Mouse (Mus musculus) kidney, postnatal 10 days (tissue): Measurements from ENCODE around the gene 9130023H24Rik.

Experiments
- DNase-seq: peaks from one replicate; pipeline ENCODE4 v3.0.0; 2021; ENCODE audit warnings: mixed read lengths

Gene 9130023H24Rik

DNA sequence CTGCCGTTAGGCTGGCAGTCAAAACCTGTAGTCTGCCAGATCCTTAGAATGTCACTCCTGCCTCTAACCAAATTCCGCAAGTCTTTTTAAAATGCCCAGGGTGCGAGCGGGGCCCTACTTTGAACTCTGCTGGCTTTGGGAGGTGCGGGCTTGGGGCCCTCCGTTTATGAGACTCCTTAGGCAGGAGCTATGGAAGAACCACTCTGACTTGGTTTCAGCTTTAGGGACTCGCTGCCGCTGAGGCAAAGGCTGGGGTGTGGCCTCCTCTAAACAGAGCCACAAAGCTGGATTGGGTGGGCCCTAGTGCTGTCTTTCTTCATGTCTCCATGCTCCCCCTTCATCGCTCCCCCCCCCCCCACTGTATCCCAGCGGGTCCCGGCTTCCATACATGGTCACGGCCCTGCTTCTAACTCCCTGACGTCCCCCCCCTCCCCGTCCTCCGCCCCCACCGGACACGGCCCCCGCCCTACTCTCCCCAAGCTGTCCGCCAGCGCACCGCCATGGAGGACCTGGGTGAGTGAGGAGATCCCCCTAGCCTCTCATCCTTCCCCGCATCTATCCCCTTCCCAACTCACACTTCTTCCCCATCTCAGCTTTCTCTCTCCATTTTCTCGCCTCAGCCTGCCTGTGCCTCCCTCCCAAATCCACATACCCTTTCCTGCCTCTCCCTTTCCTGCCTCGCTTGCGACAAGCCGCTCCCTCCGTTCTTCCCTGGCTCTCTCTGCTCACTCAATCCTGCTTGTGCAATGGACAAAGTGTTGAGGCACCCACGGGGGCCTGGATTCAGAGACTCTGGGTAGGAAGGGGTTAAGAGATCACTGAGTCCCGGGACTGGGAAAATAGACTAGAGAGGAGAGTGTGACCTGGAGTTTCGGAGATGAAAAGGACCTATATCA is 8.9 kb upstream of the 9130023H24Rik start, which contains the start of gene Tgfb1i1:
Tgfb1i1 (plus strand) TSS at position 317 of the 896 bp plus-strand sequence.
- peak; percentile 85 for DNase-seq

GRCm38 (mm10) chr7:128245547-128245946 is 7.7 kb upstream of the 9130023H24Rik start:
- DNase-seq: no peak

GRCm38 (mm10) chr7:128244410-128245025 is 6.7 kb upstream of the 9130023H24Rik start:
- no peak for DNase-seq

DNA sequence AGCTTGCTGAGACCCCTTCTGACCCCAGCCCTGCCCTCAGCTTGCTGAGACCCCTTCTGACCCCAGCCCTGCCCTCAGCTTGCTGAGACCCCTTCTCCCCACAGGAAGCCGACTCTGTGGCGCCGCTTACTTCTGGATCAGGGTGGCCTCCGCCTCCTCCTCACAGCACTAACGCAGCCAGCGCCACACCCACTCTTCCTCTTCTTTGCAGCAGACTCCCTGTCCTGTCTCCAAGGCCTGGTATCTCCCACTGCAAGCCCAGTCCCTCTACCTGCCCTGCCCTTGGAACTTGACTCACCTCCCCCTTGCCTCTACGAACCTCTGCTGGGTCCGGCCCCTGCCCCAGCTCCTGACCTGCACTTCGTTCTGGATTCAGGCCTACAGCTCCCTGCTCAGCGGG is 6.1 kb upstream of the 9130023H24Rik start:
- DNase-seq: no peak

DNA sequence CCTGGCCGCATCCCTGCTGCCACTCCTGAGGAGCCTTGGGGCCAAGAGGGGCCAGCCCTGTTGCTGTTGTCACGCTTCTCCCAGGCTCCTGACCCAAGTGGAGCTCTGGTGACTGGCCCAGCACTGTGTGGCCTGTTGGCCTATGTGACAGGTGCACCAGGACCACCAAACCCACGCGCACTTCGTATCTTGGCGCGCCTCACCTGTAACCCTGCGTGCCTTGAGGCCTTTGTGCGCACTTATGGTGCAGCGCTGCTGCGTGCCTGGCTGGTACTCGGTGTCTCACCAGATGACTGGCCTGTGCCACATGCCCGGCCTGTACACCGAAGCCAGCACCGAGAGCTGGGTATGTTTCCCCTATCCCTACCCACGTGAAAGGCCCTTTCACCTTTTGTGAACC is 4.5 kb upstream of the 9130023H24Rik start:
- DNase-seq: no peak

- DNase-seq: no peak
These were observed 2.4 kb upstream of the 9130023H24Rik start for GRCm38 (mm10) chr7:128240131-128240784.

DNA sequence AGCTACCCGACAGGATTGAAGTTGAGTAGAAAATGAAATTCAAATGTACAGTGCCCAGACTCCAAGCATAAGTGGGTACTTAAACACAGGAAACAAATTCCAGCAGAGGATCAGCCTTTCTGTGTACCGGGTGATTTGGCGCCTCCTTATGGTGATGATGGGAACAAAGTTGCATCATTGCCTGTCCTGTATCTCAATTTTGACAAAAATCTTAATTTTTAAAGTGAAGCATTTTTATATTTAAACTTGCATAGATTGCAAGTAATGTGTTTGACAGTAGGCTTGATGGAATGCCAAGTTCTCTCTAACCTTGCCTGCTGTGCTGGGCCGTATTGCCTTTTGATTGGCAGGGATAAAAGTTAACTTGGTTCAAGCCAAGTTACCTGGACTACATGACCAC is 1.2 kb upstream of the 9130023H24Rik start:
- peak; percentile 62 for DNase-seq

- DNase-seq: no peak
These were observed 271 bp downstream of the 9130023H24Rik start for GRCm38 (mm10) chr7:128237593-128237926.

DNA sequence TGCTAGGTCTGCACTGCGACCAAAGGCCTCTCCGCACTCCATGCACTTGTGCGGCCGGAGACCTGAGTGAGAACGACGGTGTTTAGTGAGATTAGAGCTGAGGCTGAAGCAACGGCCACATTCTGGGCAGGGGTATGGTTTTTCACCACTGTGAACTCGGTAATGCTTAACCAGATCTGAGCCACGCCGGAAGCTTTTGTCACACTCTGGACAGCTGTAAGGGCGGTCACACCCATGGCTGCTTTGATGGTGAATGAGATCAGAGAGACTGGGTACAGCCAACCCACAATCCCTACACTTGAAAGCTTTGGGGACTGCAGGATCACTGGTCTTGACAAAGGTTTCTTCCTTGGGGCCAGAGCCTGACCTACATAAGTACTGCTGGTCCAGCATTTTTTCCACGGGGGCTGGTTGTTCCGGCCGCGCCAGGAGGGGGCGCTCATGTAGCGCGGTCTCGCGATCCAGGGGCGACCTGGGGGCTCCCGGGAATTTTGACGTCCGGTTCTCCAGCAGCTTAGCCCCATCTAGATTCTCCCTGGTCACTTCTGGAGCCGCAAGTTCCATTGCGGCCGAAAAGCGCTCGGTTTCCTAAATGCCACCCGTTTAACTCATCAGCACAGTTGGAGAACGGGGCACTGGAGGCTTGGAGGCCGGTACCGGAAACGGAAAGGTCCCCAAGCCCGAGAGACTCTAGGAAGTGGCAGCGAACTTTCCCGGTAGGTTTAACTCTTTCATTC is 807 bp downstream of the 9130023H24Rik start, which contains the start of gene Armc5:
Armc5 (plus strand) TSS at position 487 of the 737 bp plus-strand sequence.
- DNase-seq: peak; percentile 92

GRCm38 (mm10) chr7:128236426-128236825 is 1.4 kb downstream of the 9130023H24Rik start:
- no peak for DNase-seq

GRCm38 (mm10) chr7:128235481-128235880 is 2.4 kb downstream of the 9130023H24Rik start:
- no peak for DNase-seq

DNA sequence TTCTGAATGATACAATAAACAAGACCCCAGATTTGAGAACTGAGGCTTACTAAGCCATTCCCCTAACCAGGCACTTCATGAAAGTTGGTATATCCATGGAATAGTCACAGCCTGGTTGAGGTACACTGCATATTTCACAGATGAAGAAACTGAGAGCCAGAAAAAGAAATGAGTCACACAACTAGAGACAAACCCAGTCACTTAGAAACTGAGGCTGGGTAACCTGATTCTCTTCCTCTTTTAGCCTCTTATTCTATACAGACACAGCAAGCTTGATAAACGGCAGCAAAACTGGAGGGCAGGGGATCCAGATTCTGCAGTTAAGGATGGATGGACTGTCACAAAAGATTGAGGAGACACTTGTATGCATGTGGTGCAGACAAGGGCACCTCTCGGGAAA is 3.0 kb downstream of the 9130023H24Rik start:
- no peak for DNase-seq

DNA sequence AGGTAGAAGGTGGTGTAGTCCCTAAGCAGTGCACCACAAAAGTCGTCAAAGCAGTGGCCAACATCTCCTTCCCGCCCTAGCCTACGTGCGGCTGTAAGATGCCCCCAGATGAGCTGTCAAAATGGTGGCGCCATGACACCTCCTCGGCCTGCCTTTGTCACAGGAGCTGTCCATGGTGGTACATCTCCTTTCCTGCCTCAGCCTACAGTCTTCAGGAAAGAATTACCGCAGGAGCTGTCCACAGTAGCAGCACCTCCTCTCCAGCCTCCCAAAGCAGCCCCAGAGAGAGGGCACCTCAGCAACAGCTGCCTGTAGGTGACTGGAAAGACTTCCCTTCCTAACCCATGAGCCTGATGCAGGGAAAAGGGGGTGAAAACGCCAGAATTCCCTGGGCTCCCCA is 6.1 kb downstream of the 9130023H24Rik start:
- DNase-seq: no peak

GRCm38 (mm10) chr7:128220936-128221335 is 16.9 kb downstream of the 9130023H24Rik start:
- DNase-seq: no peak

DNA sequence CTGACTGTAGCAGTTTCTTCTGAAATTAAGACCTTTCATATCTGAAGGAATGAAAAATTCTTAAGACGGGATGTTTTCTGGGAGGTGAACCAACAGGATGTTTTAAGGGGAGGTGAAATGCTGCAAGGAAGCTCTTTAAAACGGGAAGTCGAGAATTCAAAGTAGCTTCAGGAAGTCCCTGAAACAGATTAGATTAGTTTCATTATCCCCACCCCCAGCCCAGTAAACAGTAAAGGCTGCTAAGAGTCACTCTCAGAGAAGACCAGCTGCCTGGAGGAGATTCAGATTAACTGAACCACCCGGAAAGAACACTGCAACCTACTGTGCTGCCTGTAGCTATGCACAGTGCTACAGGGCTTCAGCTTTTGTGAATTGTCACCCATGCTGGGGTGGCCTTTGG is 17.9 kb downstream of the 9130023H24Rik start:
- no peak for DNase-seq

- peak; percentile 14 for DNase-seq
These were observed 28.0 kb downstream of the 9130023H24Rik start for GRCm38 (mm10) chr7:128209826-128210225.

GRCm38 (mm10) chr7:128208187-128208586 is 29.6 kb downstream of the 9130023H24Rik start:
- DNase-seq: peak; percentile 76

DNA sequence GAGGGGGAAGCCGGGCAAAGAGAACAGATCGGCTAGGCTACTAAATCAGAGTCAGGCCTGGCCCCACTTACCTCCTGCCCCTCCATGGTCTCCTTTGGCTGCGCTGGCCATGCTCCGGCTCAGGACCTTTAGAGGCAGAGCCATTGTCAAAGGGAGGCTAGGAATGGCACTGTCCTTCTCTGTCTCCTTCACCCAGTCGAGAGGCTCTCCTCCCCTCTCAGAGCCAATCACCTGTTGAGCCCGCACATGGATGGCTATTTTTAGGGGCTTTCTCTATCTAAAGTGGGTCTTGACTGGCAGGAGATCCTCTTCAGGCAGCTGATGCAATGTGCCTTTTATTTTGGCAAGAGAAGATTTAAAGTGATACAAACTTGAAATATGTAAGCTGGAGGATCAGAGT is 31.7 kb downstream of the 9130023H24Rik start, which contains the start of gene Cox6a2:
Cox6a2 (minus strand) TSS at position 236 of the 400 bp plus-strand sequence.
- no peak for DNase-seq

DNA sequence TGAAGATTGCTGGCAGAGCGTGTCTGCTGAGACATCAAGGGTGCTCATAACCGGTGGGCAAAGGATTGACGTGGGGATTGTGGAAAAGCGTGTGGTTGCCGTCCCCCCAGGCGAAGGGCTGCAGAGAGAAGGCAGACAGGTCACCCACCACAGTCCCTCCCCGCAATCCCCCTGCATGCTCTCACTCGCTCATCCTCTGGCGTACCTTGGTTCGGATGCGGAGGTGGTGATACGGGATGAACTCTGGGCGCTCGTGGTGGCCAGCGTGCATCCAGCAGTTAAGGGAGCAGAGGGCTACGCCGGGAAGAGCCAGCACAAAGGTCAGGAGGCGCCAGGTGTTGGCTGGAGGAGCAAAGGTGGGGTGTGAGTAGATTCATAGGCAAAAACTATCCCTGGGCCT is 32.1 kb downstream of the 9130023H24Rik start:
- DNase-seq: no peak

DNA sequence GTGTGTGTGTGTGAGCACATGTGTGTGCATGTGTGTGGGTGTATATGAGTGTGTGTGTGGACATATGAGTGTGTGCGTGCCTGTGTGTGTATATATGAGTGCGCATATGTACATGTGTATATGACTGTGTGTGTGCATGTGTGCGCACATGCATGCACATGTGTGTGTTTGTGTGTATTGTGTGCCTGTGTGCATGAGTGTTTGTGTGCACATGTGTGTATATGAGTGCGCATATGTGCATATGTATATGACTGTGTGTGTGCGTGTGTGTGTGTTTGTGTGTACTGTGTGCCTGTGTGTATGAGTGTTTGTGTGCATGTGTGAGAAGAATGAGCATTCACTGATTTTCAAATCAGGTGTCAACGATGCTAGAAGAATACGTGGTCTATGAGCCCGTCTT is 33.7 kb downstream of the 9130023H24Rik start:
- no peak for DNase-seq

DNA sequence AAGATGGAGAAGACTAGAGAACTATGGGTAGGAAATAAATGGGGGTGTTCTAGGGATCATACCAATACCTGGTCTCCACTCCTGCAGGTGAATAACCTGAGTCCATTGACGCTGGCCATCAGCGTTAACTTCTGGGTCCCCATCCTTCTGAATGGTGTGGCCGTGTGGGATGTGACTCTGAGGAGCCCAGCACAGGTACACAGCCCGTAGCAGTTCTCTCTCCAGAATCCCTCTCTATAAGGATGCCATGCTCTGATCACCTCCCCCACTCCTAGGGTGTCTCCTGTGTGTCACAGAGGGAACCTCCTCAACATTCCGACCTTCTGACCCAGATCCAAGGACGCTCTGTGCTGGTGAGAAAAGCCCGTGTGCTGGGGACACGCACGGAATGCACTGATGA is 34.8 kb downstream of the 9130023H24Rik start:
- DNase-seq: no peak

DNA sequence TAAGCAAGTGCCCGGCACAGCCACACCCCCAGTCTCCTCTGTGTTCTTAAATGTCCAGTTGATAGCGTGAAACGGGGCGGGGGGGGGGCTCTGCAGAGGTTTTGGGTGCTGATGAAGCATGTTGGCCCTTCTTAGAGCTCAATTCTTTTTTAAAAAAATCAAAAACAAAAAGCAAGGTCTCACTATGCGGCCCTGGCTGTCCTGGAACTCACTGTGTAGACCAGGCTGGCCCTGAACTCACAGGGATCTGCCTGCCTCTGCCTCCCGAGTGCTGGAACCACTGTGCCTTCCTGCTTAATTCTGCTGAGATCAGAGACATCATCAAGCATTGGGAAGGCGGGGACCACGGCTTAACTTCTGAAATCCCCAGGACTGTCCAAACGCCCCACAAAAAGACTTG is 36.2 kb downstream of the 9130023H24Rik start:
- no peak for DNase-seq
